Mouse (Mus musculus) intestine, embryonic 16.5 days (tissue): ENCODE results near the gene Rgmb. TPM values are rescaled to one million over a fixed set of nuclear protein-coding genes. Genes with fewer than 3 reads are reported as not detected.
A peak's percentile ranks its signal among the peaks of the same experiment; 100 is the strongest.

Experiments used
- ATAC-seq: fragments of 200-750 bp; cut with Nextera tagmentation; 2 replicates; pipeline ENCODE4 v1.8.0; 2017; ENCODE audit warnings: moderate TSS enrichment, moderate library complexity
- H3K27ac ChIP-seq: fragments of 300-500 bp; sonication (generic); 2 replicates; pipeline ENCODE4 v1.5.1; 2014; ENCODE audit warnings: mild to moderate bottlenecking, low read length
- H3K27me3 ChIP-seq: fragments of 300-500 bp; sonication (generic); replicated peaks from 2 replicates; pipeline ENCODE4 v1.6.1; 2014; ENCODE audit warnings: low read length, control low read depth, mixed read lengths; ENCODE audit not compliant: control insufficient read depth, insufficient read depth
- H3K36me3 ChIP-seq: fragments of 300-500 bp; sonication (generic); 2 replicates; pipeline ENCODE4 v1.6.1; 2014; ENCODE audit warnings: low read length, control low read depth; ENCODE audit not compliant: control insufficient read depth, insufficient read depth
- H3K4me1 ChIP-seq: fragments of 300-500 bp; sonication (generic); 2 replicates; pipeline ENCODE4 v1.6.1; 2014; ENCODE audit warnings: low read length, control low read depth, mixed read lengths; ENCODE audit not compliant: control insufficient read depth, insufficient read depth
- H3K4me2 ChIP-seq: fragments of 300-500 bp; sonication (generic); 2 replicates; pipeline ENCODE4 v1.6.1; 2014; ENCODE audit warnings: low read depth, low read length, control low read depth
- H3K4me3 ChIP-seq: fragments of 300-500 bp; sonication (generic); 2 replicates; pipeline ENCODE4 v1.5.1; 2014; ENCODE audit warnings: mild to moderate bottlenecking, low read length
- H3K9ac ChIP-seq: fragments of 300-500 bp; sonication (generic); 2 replicates; pipeline ENCODE4 v1.6.1; 2014; ENCODE audit warnings: low read depth, low read length
- H3K9me3 ChIP-seq: fragments of 300-500 bp; sonication (generic); 2 replicates; pipeline ENCODE4 v1.6.1; 2016; ENCODE audit warnings: low read length, control low read depth; ENCODE audit not compliant: control insufficient read depth
- WGBS: fragments of 180-500 bp; shearing (Covaris S2); extraction: QIAGEN DNeasy Blood & Tissue Kit; methylation state at CpG from one replicate; pipeline ENCODE4 v1.1.7; 2014; 5-methylcytosine and 5-hydroxymethylcytosine counted together
- polyA plus RNA-seq: library from polyadenylated mRNA; unstranded; fragments of >200 nt; fragmentation: Nextera tagmentation; extraction: Ambion mirVana; gene quantifications from 2 replicates; pipeline ENCODE4 v1.2.1, GENCODE M21; 2015

Rgmb gene
- polyA plus RNA-seq, 1 experiment from 2014 or later, result 17.8 TPM

DNA sequence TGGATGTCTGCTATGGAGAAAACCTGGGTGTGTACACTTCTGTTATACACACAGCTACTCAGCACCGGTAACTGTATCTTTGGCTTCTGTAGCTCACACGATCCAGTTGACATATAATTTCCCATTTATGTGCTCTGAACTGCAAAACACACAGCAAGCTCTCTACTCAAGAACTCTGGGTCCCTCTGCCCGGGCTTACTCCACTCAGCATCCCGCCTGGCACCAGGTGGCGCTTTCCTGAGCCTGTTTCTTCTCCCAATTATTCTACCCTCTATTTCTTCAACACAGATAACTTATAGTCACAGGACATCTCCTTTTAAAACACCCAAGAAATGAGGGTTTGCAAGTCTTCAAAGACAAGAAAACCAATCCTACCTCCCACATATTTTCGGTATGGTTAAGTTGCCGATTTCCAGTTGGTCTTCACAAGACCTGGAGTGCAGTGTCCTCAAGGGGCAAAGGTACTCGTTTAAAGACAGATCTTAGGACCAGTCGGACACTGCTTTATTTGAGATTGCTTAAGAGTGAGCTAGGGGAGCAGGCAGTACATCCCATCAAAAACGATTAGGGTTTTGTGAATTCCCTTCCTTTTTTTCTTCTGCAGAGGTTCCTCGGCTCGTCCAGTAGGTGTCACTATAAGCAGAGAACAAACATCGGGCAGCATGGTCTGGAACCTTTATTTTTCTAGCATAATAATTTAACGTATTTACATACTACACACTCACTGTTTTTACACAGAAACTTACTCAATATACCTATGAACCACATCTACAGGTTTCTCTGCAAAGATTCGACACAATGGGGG is 26.6 kb downstream of the Rgmb start:
- Histone ChIP-seq H3K27ac (no peak overlapping the region), H3K27me3 (no peaks in the 10 kb centered on the region), H3K4me1 (peaks cover 8% of the 10 kb centered on the region), H3K4me2 (no peak overlapping the region), H3K4me3 (no peak overlapping the region), H3K36me3 (peaks cover 7% of the 10 kb centered on the region), H3K9ac (no peak overlapping the region), H3K9me3 (no peaks in the 10 kb centered on the region)
- WGBS, result 50% methylated on average over 15 of the region's 15 CpGs
- peak; percentile 36; the same call in 1 of the 2 replicates for ATAC-seq

- no peaks in the 10 kb centered on the region for H3K27me3 ChIP-seq
- no peaks in the 10 kb centered on the region for H3K4me1 ChIP-seq
Observed at GRCm38 (mm10) chr17:15799195-15799793, 31.5 kb downstream of the Rgmb start.

GRCm38 (mm10) chr17:15790716-15791115 is 40.1 kb downstream of the Rgmb start:
- Histone ChIP-seq H3K9me3 (no peaks in the 10 kb centered on the region), H3K4me3 (no peak overlapping the region), H3K27me3 (no peaks in the 10 kb centered on the region), H3K4me1 (no peaks in the 10 kb centered on the region), H3K36me3 (no peaks in the 10 kb centered on the region), H3K9ac (no peak overlapping the region), H3K27ac (no peak overlapping the region), H3K4me2 (no peak overlapping the region)
- no peak for ATAC-seq
- 84% methylated on average over 8 of the region's 8 CpGs for WGBS

More at GRCm38 (mm10) chr17:15799195-15799793, 31.5 kb downstream of the Rgmb start:
- no peaks in the 10 kb centered on the region for H3K9me3 ChIP-seq
- H3K9ac ChIP-seq, result no peak overlapping the region
- WGBS, result 76% methylated on average over 3 of the region's 3 CpGs
- no peaks in the 10 kb centered on the region for H3K36me3 ChIP-seq
- no peak overlapping the region for H3K4me3 ChIP-seq
- H3K27ac ChIP-seq, result no peak overlapping the region
- no peak for ATAC-seq
- no peak overlapping the region for H3K4me2 ChIP-seq

- H3K4me3 ChIP-seq, result no peak overlapping the region
- 28% methylated on average over 3 of the region's 3 CpGs for WGBS
- H3K9ac ChIP-seq, result no peak overlapping the region
Observed at GRCm38 (mm10) chr17:15787036-15787435, 43.8 kb downstream of the Rgmb start.

GRCm38 (mm10) chr17:15777979-15778378 is 52.9 kb downstream of the Rgmb start:
- Histone ChIP-seq H3K9me3 (no peaks in the 10 kb centered on the region), H3K27me3 (no peaks in the 10 kb centered on the region), H3K4me1 (no peaks in the 10 kb centered on the region), H3K4me3 (no peak overlapping the region), H3K4me2 (no peak overlapping the region), H3K9ac (no peak overlapping the region), H3K36me3 (no peaks in the 10 kb centered on the region), H3K27ac (no peak overlapping the region)
- ATAC-seq, result no peak
- 82% methylated on average over 6 of the region's 6 CpGs for WGBS

More at GRCm38 (mm10) chr17:15787036-15787435, 43.8 kb downstream of the Rgmb start:
- H3K9me3 ChIP-seq, result no peaks in the 10 kb centered on the region
- no peaks in the 10 kb centered on the region for H3K36me3 ChIP-seq
- no peaks in the 10 kb centered on the region for H3K27me3 ChIP-seq
- ATAC-seq, result no peak
- H3K4me1 ChIP-seq, result no peaks in the 10 kb centered on the region
- no peak overlapping the region for H3K27ac ChIP-seq
- H3K4me2 ChIP-seq, result no peak overlapping the region

GRCm38 (mm10) chr17:15776349-15776748 is 54.5 kb downstream of the Rgmb start:
- Histone ChIP-seq H3K4me3 (no peak overlapping the region), H3K4me2 (no peak overlapping the region), H3K27me3 (no peaks in the 10 kb centered on the region), H3K9me3 (no peaks in the 10 kb centered on the region), H3K27ac (no peak overlapping the region), H3K36me3 (no peaks in the 10 kb centered on the region), H3K4me1 (no peaks in the 10 kb centered on the region), H3K9ac (no peak overlapping the region)
- 62% methylated on average over 5 of the region's 5 CpGs for WGBS
- no peak for ATAC-seq

DNA sequence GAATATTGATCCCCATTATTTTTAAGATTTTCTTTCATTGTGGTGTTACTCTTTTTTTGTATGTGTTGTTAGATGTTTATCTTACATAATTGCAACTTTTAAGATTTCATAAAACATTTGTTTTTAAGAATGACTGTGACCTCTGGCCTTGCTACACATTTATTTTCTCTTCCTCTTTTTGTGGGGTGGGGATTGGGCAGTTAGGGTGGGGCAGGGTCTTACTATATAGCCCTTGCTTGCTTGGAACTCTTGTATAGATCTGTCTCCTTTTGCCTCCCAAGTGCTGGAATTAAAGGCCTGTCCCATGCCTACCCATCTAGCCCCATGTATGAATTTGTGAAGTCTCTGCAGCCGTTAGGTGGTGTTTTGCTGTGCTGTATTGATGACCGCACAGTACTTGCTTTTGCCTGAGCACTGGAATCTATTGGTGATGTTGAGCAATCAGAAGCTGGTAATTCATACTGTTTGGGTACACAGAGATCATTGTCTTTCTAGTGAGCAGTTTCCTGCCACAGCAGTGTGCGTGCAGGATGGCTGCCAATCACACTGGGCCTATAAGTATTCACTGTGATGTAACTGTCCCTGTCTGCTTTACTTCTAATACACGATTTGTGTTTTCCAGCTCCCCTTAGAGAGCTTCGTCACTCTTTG is 56.1 kb downstream of the Rgmb start:
- Histone ChIP-seq H3K36me3 (0 out of 2 replicates have a peak, but pooled peaks cover under 1% of the 10 kb centered on the region), H3K4me3 (no peak overlapping the region), H3K27ac (no peak overlapping the region), H3K4me1 (no peaks in the 10 kb centered on the region), H3K9ac (no peak overlapping the region), H3K27me3 (no peaks in the 10 kb centered on the region), H3K4me2 (no peak overlapping the region), H3K9me3 (no peaks in the 10 kb centered on the region)
- whole genome bisulfite sequencing, result 80% methylated on average over 5 of the region's 5 CpGs
- no peak for ATAC-seq

DNA sequence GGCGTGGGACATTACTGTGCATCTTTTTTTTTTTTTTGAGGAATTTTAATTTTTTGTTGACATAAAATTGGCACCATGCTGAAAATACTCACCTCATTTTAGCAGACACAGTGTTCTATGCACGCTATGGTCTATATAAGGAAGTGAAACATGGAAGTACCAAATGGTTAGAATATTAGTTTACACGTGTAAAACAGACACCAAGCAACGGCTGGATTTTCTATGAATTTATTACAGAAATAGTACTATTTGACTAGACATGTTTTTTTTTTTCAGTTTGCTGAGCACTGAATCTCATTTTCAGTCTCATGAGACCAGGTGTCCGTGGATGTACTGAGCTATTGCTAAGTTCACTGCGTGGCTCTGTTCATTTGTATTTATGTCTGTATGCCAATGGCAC is 56.9 kb downstream of the Rgmb start:
- Histone ChIP-seq H3K9ac (no peak overlapping the region), H3K27me3 (no peaks in the 10 kb centered on the region), H3K4me3 (no peak overlapping the region), H3K4me2 (no peak overlapping the region), H3K27ac (no peak overlapping the region), H3K4me1 (no peaks in the 10 kb centered on the region), H3K9me3 (no peaks in the 10 kb centered on the region), H3K36me3 (0 out of 2 replicates have a peak, but pooled peaks cover 3% of the 10 kb centered on the region)
- WGBS, result 80% methylated on average over 6 of the region's 6 CpGs
- ATAC-seq, result no peak

- Histone ChIP-seq H3K27me3 (no peaks in the 10 kb centered on the region), H3K27ac (no peak overlapping the region), H3K4me1 (no peaks in the 10 kb centered on the region), H3K4me2 (no peak overlapping the region), H3K9ac (no peak overlapping the region), H3K36me3 (peaks cover 5% of the 10 kb centered on the region; the same call in 1 of the 2 replicates), H3K4me3 (no peak overlapping the region), H3K9me3 (no peaks in the 10 kb centered on the region)
- no peak for ATAC-seq
- 84% methylated on average over 7 of the region's 7 CpGs for WGBS
Observed at GRCm38 (mm10) chr17:15769081-15769724, 61.6 kb downstream of the Rgmb start.
